Mouse (Mus musculus): ENCODE measurements at regions not wholly inside any gene's neighbourhood (a gene's known extent, or its start where the extent isn't known, plus 50 kb on each side); places are given as distances from the start of the nearest gene placed in this dataset.
"Not testable (repeated sequence)": the region's sequence is repeated elsewhere in the genome, so short reads cannot be mapped to it uniquely, and the experiment has no call there.

- DNase-seq (ENCODE audit: low spot score in 2 of 2): no peak
Measured at GRCm38 (mm10) chr10:66641966-66642365, 454.0 kb upstream of the Jmjd1c start.

- no peak for DNase-seq (ENCODE audit: low spot score in 2 of 2)
Measured at GRCm38 (mm10) chr10:66643160-66643559, 452.8 kb upstream of the Jmjd1c start.

DNA sequence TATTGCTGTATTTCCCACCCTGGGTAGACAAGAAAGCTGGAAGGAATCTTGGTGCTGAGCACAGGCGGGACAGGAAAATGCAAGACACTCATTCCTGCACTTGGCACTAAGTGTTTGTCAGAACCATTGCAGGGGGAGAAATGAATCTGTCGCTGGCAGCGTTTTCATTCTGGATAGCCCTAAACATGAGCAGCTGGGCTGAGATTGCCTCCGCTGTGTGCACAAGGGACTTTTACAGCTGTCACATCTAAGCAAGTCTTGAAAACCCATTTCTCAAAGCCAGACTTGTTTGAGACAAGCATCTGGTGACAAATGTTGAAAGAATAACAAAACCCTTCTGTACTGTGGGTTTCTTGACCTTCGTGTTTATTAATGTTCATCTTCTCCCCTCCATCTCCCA, 438.4 kb upstream of the Jmjd1c start:
- DNase-seq (ENCODE audit: low spot score in 2 of 2): no peak

DNA sequence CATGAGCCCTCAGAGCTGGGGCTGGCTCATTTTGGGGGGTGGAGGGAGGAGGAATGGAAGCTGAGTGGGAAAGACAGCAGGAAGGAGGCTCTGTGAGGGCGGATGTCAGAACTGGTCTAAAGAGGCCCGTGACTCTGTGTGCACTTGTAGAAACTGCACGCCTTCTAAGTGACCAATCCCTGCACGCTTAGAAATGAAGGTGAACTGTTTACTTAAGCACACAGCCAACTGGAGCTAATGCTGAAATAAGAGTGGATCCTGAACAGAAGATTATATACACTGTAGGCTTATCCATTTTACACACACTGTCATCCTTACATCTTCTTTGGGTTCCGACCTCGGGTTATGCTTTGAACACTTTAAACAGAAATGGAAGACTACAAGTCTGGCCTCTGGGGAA, 412.8 kb upstream of the Jmjd1c start:
- no peak for DNase-seq (ENCODE audit: low spot score in 2 of 2)

GRCm38 (mm10) chr10:66689196-66689595, 406.7 kb upstream of the Jmjd1c start:
- DNase-seq (ENCODE audit: low spot score in 2 of 2): not testable (repeated sequence)

DNA sequence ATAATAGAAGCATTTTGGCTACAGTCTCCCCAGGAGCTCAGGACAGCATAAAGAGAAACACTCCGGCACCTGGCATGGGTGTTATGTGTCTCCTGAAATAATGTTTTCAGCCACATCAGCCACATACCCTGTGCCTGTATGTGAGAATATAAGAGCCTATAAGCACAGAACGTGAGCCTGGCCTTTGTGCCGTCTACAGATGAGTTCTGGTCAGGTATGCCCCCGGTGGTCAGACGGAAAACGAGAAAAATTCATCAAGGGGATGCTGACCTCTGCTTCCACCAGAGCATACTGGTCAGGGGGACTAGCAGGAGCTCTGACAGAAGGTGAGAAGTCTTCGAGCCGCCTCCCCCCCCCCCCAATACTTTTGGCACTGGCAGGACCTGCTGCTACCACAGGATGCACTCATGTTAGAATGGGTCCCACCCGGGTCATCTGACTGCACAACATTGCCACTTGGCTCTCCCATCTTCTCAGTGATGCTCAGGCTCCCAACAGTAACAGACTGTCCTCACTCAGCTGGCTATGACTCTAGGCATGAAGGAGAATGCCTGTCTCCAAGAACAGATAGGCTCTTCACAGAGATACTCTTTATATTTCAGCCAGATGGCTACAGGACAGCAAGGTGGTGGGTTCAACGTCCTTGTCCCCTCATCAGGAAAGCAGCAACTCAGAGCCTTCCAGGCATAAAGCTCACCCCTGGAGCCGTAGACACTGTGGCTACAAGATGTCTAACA, 401.2 kb upstream of the Jmjd1c start:
- no peak for DNase-seq (ENCODE audit: low spot score in 2 of 2)

- DNase-seq (ENCODE audit: low spot score in 2 of 2): not testable (repeated sequence)
Measured at GRCm38 (mm10) chr10:66714926-66715325, 381.0 kb upstream of the Jmjd1c start.

DNA sequence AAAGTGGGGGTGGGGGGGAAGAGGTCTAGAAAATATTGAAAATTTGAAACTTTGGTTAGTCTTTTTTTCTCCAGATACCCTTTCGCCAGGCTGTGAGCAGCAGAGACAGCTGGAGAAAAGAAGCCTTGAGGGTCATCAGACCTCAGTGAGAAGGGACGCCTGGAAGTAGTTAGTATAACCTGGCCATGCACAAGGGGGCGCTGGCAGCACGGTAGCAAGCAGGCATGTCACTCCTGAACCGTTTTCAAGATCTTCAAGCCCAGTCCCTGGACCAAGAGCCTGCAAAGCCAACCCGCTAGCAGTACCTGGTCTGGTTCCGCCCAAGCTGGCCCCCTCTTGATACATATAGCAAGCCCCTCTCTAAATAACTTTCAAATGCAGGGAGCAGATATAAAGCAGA, 378.0 kb upstream of the Jmjd1c start:
- no peak for DNase-seq (ENCODE audit: low spot score in 2 of 2)

- DNase-seq (ENCODE audit: low spot score in 2 of 2): no peak
Measured at GRCm38 (mm10) chr10:66719796-66720195, 376.1 kb upstream of the Jmjd1c start.

GRCm38 (mm10) chr10:66733631-66734030, 362.3 kb upstream of the Jmjd1c start:
- DNase-seq (ENCODE audit: low spot score in 2 of 2): no peak

DNA sequence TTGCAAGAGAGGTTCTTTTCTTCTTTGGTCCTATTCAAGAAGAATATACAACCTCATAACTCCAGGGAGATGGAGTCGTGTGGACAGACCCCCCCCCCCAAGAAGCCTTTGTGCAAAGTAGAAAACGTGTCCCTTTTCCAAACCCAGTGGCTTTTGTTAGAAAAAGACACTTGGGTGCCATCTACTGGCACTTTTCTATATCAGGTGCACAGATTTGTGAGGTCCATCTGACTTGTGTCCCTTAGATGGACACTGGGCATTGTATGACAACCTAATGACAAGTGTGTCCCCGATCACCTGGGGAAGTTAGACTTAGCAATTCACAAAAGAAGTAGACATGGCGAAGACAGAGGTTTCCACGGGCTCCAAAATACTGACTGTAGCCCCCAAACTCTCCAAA, 361.1 kb upstream of the Jmjd1c start:
- peak in 1 of 2 experiments; percentile 13 for DNase-seq (ENCODE audit: low spot score in 2 of 2)

DNA sequence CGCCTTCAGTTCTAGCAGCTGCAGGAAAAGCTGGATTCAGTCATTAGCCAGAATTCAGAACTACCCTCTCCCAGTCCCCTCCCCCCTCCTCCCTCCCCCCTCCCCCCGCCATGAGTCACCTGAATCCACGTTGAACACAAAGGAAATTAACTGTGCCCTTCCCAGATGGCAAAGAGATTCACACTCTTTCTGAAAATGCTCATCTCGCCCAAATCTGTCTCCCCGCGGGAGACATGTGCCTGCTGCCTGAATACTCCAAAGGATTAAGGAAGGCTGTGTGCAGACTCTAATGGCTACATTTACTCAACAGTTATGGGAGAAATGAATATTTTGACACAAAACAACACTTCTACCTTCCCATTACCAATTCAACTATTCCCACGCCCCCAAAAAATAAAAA, 356.9 kb upstream of the Jmjd1c start:
- DNase-seq (ENCODE audit: low spot score in 2 of 2): no peak

- no peak for DNase-seq (ENCODE audit: low spot score in 2 of 2)
Measured at GRCm38 (mm10) chr10:66741819-66742218, 354.1 kb upstream of the Jmjd1c start.

DNA sequence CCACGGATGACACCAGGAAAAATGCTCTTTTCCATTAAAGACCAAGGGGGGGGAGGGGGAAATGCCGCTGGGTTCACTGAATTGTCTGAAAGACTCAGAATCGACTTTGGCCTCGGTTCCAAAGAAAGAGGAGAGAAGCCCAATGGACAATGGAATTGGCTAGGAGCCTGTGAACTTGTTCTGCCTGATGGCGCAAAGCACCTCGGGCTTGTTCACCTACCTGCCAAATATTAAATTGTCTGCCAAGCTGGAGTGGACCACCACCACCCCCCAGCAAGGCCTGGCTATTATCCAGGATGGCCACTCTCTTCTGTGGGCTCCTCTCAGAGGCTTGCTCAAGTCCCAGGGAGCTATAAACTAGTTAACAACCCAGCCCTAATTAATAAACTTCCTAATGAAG, 352.7 kb upstream of the Jmjd1c start:
- peak in 1 of 2 experiments; percentile 8 for DNase-seq (ENCODE audit: low spot score in 2 of 2)

DNA sequence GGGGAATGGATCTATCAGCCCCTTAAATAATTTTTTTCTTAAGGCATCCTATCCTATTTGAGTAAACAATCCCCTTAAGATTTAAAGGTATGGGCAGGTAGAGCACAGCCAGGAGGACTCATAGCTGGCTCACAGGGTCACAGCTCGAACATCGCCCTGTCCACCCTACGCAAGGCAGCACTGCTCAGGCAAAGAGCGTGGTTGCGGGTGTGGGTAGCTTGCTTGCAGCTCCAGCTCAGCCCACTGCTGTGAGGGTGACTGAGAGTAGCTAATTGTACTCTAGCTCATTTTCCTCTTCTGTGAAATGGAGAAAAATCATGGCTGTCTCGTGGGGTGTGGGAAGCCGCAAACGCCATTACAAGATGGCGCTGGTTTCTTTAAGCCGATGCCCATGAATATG, 350.1 kb upstream of the Jmjd1c start:
- DNase-seq (ENCODE audit: low spot score in 2 of 2): no peak

GRCm38 (mm10) chr10:66752237-66752810, 343.6 kb upstream of the Jmjd1c start:
- no peak for DNase-seq (ENCODE audit: low spot score in 2 of 2)

- DNase-seq (ENCODE audit: low spot score in 2 of 2): no peak
Measured at GRCm38 (mm10) chr10:66756866-66757265, 339.1 kb upstream of the Jmjd1c start.

DNA sequence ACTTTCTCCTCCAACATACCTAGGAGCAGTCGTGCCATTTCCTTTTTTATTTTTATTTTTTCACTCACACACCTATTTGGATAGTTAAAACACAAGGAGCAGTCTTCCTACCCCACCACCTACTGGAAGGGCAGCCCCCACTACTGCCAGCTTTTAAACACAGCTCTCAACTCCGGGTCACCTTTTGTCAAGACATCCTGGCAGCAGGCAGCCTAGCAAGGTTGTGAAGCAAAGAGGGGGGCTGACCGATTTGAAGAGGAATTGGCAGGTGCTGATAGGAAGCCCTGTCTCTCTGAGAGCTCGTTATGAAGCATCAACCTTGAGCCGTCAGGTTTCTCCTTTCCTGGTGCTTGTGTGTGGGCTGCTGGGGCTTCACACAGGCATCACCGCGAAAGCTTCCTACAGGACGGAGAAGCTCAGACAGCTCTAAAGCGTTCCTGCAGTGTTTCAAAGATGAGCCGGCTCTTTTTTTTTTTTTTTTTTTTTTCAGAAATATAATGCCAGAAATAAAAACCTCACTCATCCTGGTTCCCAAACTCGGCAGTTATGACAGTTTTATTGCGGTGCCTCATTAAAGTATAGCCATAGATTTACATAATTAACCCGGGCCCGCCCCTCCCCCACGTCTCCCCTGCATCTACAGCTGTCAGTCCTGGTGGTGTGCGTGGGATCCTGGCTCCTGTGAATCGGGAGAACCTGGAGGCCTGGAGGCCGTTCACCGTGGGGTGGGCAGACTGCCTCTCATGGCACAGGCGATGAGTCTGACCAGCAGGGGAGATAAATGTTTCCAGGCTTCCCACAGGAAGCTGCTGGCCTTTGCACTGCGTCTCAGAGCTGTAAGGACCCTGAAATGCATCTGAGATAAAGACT, 325.5 kb upstream of the Jmjd1c start:
- DNase-seq (ENCODE audit: low spot score in 2 of 2): peak; percentile 5 to 16

GRCm38 (mm10) chr10:66780335-66781170, 315.4 kb upstream of the Jmjd1c start:
- DNase-seq (ENCODE audit: low spot score in 2 of 2): no peak

GRCm38 (mm10) chr10:66781171-66781510, 314.8 kb upstream of the Jmjd1c start:
- no peak for DNase-seq (ENCODE audit: low spot score in 2 of 2)

- DNase-seq (ENCODE audit: low spot score in 2 of 2): no peak
Measured at GRCm38 (mm10) chr10:66782025-66782424, 313.9 kb upstream of the Jmjd1c start.

Measured in layer of hippocampus, postnatal 14 days (tissue).